In the genomic region with DNA sequence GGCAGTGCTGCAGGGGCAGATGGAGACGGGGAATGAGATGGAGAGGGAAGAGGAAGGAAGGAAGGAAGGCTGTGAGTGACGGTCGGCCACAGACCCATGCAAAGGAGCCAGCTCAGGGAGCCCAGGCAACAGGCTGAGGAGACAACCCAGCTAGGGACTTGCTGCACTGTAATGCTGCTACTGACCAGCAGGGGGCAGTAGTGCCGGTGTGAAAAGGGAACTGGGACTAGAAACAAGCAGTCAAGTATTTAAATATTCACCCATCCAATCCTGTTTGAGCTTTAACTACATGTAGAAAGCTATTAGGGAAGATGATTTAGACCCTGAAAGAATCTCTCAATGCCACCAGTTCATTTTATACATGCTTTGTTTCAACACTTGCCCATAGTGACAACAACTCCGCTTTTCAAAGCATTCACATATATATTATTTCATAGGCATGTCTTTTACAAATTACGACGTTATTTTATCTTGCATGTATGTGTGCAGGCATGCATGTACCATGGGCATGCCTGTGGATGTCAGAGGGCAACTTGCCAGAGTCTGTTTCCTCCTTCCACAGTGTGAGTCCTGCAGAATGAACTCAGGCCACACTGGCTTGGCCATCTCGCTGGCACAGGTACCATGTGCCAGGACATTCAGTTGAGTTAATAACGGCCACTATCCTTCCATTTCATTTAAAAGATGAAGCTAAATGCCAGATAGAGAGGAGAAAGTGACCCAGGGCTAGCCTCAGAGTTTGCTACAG, we compare ENCODE assay signal across 8 mouse cellular contexts.
DNase-seq lines count a peak whose midpoint lies in the region; ATAC-seq and TF ChIP-seq lines count a peak whose summit lies in the region.
"Had no signal": no experiment of that assay in that cellular context is flagged by ENCODE, and none has a peak within 500 bp of the region (broad histone marks: within the 10 kb centered on the region; RNA-seq: fewer than 3 reads in every experiment).

No protein-coding gene starts in this region.

- H3K9me3 ChIP-seq in liver, postnatal 0 days (ENCODE audit: low read length), result no peaks in the 10 kb centered on the region
- H3K9me3 ChIP-seq: stomach, embryonic 15.5 days had no signal

- TF ChIP-seq EP300 in liver, postnatal 0 days (IDR thresholded peaks at IDR 0.05; ENCODE audit: low read depth), result no peak

- no peak overlapping the region for H3K4me3 ChIP-seq in thymus, adult 2 months (ENCODE audit: control insufficient read depth, insufficient read depth, low read length)
- H3K4me3 ChIP-seq in liver, postnatal 0 days (ENCODE audit: low read depth, low read length), result no peak overlapping the region
- no peak overlapping the region for H3K4me3 ChIP-seq in small intestine, adult 2 months (ENCODE audit: low read depth, low read length)
- H3K4me3 ChIP-seq: stomach, embryonic 15.5 days had no signal

- H3K36me3 ChIP-seq in thymus, adult 2 months (ENCODE audit: control insufficient read depth, insufficient read depth, low read length), result no peaks in the 10 kb centered on the region
- H3K36me3 ChIP-seq in liver, postnatal 0 days (replicated peaks; ENCODE audit: insufficient read depth, low read length), result no peaks in the 10 kb centered on the region
- peaks cover 3% of the 10 kb centered on the region; the same call in 1 of the 2 replicates for H3K36me3 ChIP-seq in small intestine, adult 2 months (ENCODE audit: control insufficient read depth, insufficient read depth, low read length)
- H3K36me3 ChIP-seq: stomach, embryonic 15.5 days had no signal

- TF ChIP-seq POLR2A in thymus, adult 2 months (IDR thresholded peaks at IDR 0.05; ENCODE audit: control insufficient read depth, extremely low read depth, insufficient read depth, low read length, poor library complexity), result no peak
- no peak for TF ChIP-seq POLR2A in small intestine, adult 2 months (IDR thresholded peaks at IDR 0.05; ENCODE audit: low read depth, low read length)

- no peak; the same call in 1 of the 2 replicates for ATAC-seq in liver, postnatal 0 days

- no peak overlapping the region for H3K27ac ChIP-seq in thymus, adult 2 months (ENCODE audit: control insufficient read depth, insufficient read depth, low read length)
- no peak overlapping the region for H3K27ac ChIP-seq in liver, postnatal 0 days (ENCODE audit: low read depth)
- no peak overlapping the region for H3K27ac ChIP-seq in small intestine, adult 2 months (ENCODE audit: insufficient read depth, low read depth, low read length)
- H3K27ac ChIP-seq: stomach, embryonic 15.5 days had no signal

- WGBS in thymus, adult 2 months, result 69% methylated on average over 9 of the region's 9 CpGs
- 51% methylated on average over 9 of the region's 9 CpGs for WGBS in liver, postnatal 0 days (ENCODE audit: insufficient replicate concordance)
- WGBS in small intestine, adult 2 months, result 49% methylated on average over 9 of the region's 9 CpGs

- DNase-seq in thymus, adult 2 months, result peak; percentile 71
- DNase-seq in thymus, adult 18-20 months, result no peak
- peak; percentile 65 to 81 for DNase-seq in adrenal gland, postnatal 36 days
- DNase-seq in embryo, embryonic 11.5 days (ENCODE audit: low read depth, low spot score), result peak; percentile 55
- DNase-seq in induced T-regulatory cell, adult 2 months (ENCODE audit: low read depth), result peak; percentile 85
- DNase-seq in liver, postnatal 0 days, result peak; percentile 79

- no peak overlapping the region for H3K9ac ChIP-seq in liver, postnatal 0 days (replicated peaks)
- H3K9ac ChIP-seq: stomach, embryonic 15.5 days had no signal

- no peak overlapping the region for H3K4me2 ChIP-seq in liver, postnatal 0 days (ENCODE audit: low read depth, low read length)
- H3K4me2 ChIP-seq: stomach, embryonic 15.5 days had no signal

- no peaks in the 10 kb centered on the region for H3K27me3 ChIP-seq in thymus, adult 2 months (ENCODE audit: control insufficient read depth, insufficient read depth, low read length)
- H3K27me3 ChIP-seq in liver, postnatal 0 days (ENCODE audit: insufficient read depth, low read length), result no peaks in the 10 kb centered on the region
- H3K27me3 ChIP-seq in small intestine, adult 2 months (ENCODE audit: control insufficient read depth, insufficient read depth, low read length), result no peaks in the 10 kb centered on the region
- H3K27me3 ChIP-seq: stomach, embryonic 15.5 days had no signal

- no peaks in the 10 kb centered on the region for H3K4me1 ChIP-seq in thymus, adult 2 months (replicated peaks; ENCODE audit: control insufficient read depth, insufficient read depth, low read length)
- H3K4me1 ChIP-seq in liver, postnatal 0 days (ENCODE audit: insufficient read depth), result no peaks in the 10 kb centered on the region
- peaks cover 3% of the 10 kb centered on the region; the same call in 1 of the 2 replicates for H3K4me1 ChIP-seq in small intestine, adult 2 months (ENCODE audit: control insufficient read depth, insufficient read depth, insufficient read length, low read length)
- H3K4me1 ChIP-seq: stomach, embryonic 15.5 days had no signal

- TF ChIP-seq CTCF in thymus, adult 2 months (IDR thresholded peaks at IDR 0.05; ENCODE audit: borderline replicate concordance, control insufficient read depth, extremely low read depth, insufficient read depth, low read length, poor library complexity), result peak; percentile 77; the same call in 1 of the 2 replicates
- peak; percentile 94 for TF ChIP-seq CTCF in liver, postnatal 0 days (IDR thresholded peaks at IDR 0.05; ENCODE audit: low read depth)
- peak; percentile 83; the same call in 1 of the 2 replicates for TF ChIP-seq CTCF in small intestine, adult 2 months (IDR thresholded peaks at IDR 0.05; ENCODE audit: extremely low read depth, insufficient read length, insufficient replicate concordance, low read depth, low read length)

Comparison
In these comparisons a context has a peak if more than half of its experiments do, and no peak if none do; other contexts are left out.
1. DNase-seq: peak in thymus, adult 2 months (single experiment), adrenal gland, postnatal 36 days (2 of 2), embryo, embryonic 11.5 days (single experiment), induced T-regulatory cell, adult 2 months (single experiment) and liver, postnatal 0 days (single experiment); none in thymus, adult 18-20 months (0 of 2).
2. Peak in every context shown above with its lines, with median percentiles within 50 percentile points of each other: CTCF ChIP-seq.